Mouse (Mus musculus) gastrocnemius, postnatal 25 days (tissue): ENCODE data around the gene Spata5. TPM values are rescaled to one million over a fixed set of nuclear protein-coding genes. Genes with fewer than 3 reads are reported as not detected.

Experiments
- DNase-seq: peaks from one replicate; pipeline ENCODE4 v3.0.0; 2022
- total RNA-seq, 2 experiments: library from RNA; stranded (reverse); gene quantifications; 1 replicate in 1 of 2; 2 replicates in 1 of 2; pipeline ENCODE4 v1.2.3; 2021

Gene Spata5
- total RNA-seq, 2 experiments from 2014 or later: 7.7 to 10.0 TPM

GRCm38 (mm10) chr3:37616586-37617547 is 197.2 kb downstream of the Spata5 start:
- no peak for DNase-seq

Other genes with a start within 250 kb of the Spata5 start
- gene Il21, start 187.3 kb upstream of the Spata5 start, total RNA-seq: not detected
- under 1 TPM; 0.43 to 0.51 TPM for gene Bbs12, start 107.3 kb upstream of the Spata5 start, total RNA-seq
- gene Cetn4, start 107.2 kb upstream of the Spata5 start, total RNA-seq: under 1 TPM; 0.35 to 0.43 TPM
- gene Fgf2, start 71.5 kb upstream of the Spata5 start, total RNA-seq: 1 to 10 TPM; 7.4 to 8.9 TPM
- 10 to 100 TPM; 23.7 to 24.3 TPM for gene Nudt6, start 315 bp downstream of the Spata5 start, total RNA-seq
- 10 to 100 TPM; 18.8 to 21.5 TPM for gene Spry1, start 220.1 kb downstream of the Spata5 start, total RNA-seq